Mouse (Mus musculus) telencephalon, adult 2 months (tissue): ENCODE measurements around the gene Susd1.
"Not testable (repeated sequence)": the region's sequence is repeated elsewhere in the genome, so short reads cannot be mapped to it uniquely, and the experiment has no call there.

Experiments used
- DNase-seq: peaks from one replicate; pipeline ENCODE4 v3.0.0-alpha.2; 2011; ENCODE audit warnings: low read depth, low spot score

Gene Susd1

GRCm38 (mm10) chr4:59286351-59286750 lies 152.1 kb downstream of the Susd1 start:
- DNase-seq: not testable (repeated sequence)

DNA sequence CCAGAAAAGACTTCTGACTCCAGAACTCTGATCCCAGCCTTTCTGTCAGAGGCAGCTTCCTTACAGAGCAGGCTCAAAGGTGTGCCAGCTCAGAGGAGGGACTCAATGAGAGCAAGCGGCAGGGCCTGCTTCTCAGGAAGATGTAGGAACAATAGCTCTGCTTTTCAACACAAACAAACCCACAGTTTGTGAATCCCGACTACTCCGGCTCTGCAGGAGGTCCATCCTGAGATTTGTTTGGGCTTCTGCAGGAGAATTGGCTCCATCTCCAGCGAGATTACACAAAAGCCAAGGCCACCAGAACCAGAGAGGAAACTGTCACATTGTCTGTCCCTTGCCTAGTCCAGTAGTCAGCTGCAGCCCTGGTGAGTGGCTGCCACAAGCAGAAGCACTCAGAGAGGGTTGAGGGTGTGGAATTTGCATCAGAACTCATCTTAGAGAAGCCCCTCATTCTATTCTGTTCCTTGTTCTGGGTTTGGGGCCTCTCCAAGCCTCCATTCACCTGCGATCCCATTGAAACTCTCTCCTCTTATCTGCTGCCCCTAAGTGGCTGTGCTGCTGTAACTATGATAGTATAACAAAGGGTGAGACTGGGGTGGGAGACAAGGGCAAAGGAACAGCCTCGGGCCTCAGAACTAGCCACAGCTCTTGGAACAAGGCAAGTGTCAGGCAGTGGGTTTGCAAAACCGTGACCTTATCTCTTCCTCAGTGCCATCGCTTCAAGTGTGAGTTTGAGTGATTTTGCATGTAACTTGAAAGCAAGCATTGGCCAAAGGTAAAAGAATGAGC lies 155.5 kb downstream of the Susd1 start:
- no peak for DNase-seq

DNA sequence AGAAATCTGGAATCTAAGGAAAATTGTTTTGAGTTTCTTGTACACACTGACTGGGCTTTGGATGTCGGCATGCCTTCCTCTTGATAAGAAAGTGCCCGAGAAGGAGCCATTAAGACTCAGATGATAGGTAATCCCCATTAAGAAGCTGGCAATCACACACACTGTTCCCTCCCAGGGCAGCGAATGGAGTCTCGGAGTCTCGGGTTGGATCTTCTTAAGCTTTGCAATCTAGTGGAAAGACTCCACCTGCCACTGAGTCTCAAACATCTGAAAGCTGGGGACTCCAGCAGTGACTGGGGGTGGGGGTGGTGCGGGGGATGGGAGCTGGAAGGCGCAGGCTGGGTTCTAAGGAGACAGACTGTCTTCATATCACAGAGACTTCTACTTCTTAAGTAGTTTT lies 156.3 kb downstream of the Susd1 start:
- DNase-seq: no peak

- DNase-seq: no peak
These were observed 157.6 kb downstream of the Susd1 start for GRCm38 (mm10) chr4:59280876-59281275.

DNA sequence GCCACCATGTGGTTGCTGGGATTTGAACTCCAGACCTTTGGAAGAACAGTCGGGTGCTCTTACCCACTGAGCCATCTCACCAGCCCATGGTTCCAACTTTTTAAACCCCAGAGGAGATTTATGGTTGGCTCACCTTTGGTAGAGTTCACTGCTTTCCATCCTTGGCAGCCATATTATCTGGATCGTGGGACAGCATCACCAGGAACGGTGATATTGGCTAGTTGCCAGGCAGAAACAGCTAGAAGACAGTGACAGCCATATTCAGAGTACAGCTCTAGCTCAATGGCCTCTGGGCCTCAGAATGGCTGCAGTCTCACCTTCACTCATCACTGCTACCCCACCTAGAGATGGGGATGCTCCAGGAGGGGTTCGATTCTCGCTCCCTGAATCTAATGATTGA lies 159.3 kb downstream of the Susd1 start:
- DNase-seq: no peak

GRCm38 (mm10) chr4:59278410-59278809 lies 160.0 kb downstream of the Susd1 start:
- DNase-seq: no peak

DNA sequence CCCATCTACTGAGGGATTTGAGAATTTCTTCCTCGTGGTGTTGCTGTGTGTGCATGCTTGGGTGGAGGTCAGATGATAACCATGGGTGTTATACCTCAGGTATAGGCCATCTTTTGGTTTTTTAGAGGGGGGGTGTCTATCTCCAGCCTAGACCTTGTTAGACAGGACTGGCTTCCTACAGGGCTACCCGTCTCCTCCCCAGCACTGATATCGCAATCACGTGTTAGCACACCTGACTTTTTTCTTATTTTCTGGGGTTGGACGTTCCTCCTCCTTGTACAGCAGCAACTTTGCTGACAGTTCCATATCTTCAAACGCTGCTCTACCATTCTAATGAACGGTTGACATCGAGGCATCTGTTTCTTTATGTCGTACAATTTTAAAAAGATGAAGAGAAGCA lies 160.5 kb downstream of the Susd1 start:
- no peak for DNase-seq

DNA sequence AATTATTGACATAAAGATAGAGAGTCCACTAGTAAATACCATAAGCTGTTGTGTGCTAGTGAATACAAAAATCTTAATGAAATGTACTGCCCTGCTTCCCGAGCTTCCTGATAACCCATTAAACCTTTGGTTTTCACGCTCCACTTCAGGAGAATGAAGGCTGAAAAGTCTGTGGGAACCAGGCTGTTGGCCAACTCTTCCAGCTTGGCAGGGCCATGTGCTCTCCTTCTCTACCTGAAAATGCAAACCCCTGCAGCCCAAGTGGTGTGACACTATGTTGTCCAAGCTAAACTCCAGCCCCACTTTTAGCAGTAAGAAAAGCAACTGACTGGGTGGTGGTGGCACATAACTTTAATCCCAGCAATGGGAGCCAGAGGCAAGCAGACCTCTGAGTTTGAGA lies 162.5 kb downstream of the Susd1 start:
- no peak for DNase-seq

- DNase-seq: no peak
These were observed 162.9 kb downstream of the Susd1 start for GRCm38 (mm10) chr4:59275494-59275893.

DNA sequence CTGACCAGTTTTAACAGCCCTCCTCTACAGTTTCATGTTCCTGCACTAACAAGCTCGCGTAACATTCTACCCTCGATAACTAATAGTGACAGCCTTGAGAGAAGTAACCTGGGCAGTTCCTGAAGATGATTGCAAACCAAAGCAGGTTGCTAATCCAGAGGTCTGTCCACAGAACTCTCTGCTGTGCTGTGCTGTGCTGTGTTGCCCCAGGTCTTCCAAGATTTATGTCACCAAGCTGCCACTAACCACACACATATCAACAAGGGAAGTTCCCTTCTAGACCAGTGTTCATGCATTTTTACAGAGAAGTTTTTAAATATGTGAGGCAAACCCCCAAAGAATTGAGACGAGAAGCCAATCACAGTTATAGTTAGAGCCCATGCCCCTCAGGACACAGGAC lies 164.3 kb downstream of the Susd1 start:
- DNase-seq: no peak

- DNase-seq: no peak
These were observed 165.1 kb downstream of the Susd1 start for GRCm38 (mm10) chr4:59273342-59273741.

GRCm38 (mm10) chr4:59265631-59266030 lies 172.8 kb downstream of the Susd1 start:
- no peak for DNase-seq

- DNase-seq: no peak
These were observed 173.3 kb downstream of the Susd1 start for GRCm38 (mm10) chr4:59265182-59265581.
